Mouse (Mus musculus): ENCODE measurements around the gene Zfp704.

DNA sequence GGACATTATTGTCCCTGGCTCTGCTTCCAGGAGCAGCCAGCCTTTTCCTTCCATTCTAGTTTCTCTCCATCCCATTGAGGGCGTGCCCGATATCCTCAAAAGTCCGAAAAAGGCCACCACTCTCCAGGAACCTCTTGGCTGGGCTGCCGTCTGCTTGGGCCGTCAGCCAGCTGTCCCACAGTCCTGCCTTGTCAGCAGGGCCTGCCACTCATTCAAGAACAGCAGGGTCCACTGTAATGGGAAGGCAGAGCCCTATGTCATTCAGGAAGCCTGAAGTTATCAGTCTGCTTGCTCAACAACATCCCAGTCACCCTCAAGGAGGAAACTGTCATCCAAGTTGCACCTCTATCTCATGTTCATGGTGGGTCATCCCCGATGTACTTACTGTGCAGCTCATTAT, 128.5 kb downstream of the Zfp704 start:
- TF ChIP-seq MAX (IDR thresholded peaks at IDR 0.05; ENCODE audit: low read depth) = no peak
- no peak for TF ChIP-seq SRF (IDR thresholded peaks at IDR 0.05; ENCODE audit: control insufficient read depth, insufficient read length, low read depth)
- no peak for TF ChIP-seq USF1 (IDR thresholded peaks at IDR 0.05; ENCODE audit: low read depth)
- no peak for TF ChIP-seq MYOD1 (IDR thresholded peaks at IDR 0.05; ENCODE audit: control insufficient read depth in 1 of 3, insufficient read length in 2 of 3, low read depth in 2 of 3)
- TF ChIP-seq POLR2A (IDR thresholded peaks at IDR 0.05; ENCODE audit: insufficient read length, low read depth) = no peak
- no peak for TF ChIP-seq TCF12 (IDR thresholded peaks at IDR 0.05; ENCODE audit: insufficient read depth, poor library complexity, severe bottlenecking)
- no peak for TF ChIP-seq E2F4 (IDR thresholded peaks at IDR 0.05; ENCODE audit: insufficient read depth)
- TF ChIP-seq REST (IDR thresholded peaks at IDR 0.05; ENCODE audit: insufficient read depth, insufficient read length) = no peak
- no peak for TF ChIP-seq MYOG (IDR thresholded peaks at IDR 0.05; ENCODE audit: control insufficient read depth in 1 of 3, insufficient read depth in 1 of 3, insufficient read length in 2 of 3, low read depth in 2 of 3)
- no peak for TF ChIP-seq POLR2AphosphoS2 (IDR thresholded peaks at IDR 0.05; ENCODE audit: insufficient read length, low read depth)
- no peak for TF ChIP-seq CEBPB (IDR thresholded peaks at IDR 0.05; ENCODE audit: insufficient read depth, poor library complexity, severe bottlenecking)
